Mouse (Mus musculus): ENCODE data around the gene Nav3.

GRCm38 (mm10) chr10:110120572-110120971 is 335.4 kb downstream of the Nav3 start:
- TF ChIP-seq POLR2A (IDR thresholded peaks at IDR 0.05; ENCODE audit: control insufficient read depth in 1 of 2, insufficient read depth in 1 of 2, low read depth in 1 of 2, low read length in 2 of 2, poor library complexity in 1 of 2) (no peak), CTCF (IDR thresholded peaks at IDR 0.05 in 2 of 3, conservative IDR thresholded peaks at IDR 0.05 in 1 of 3; ENCODE audit: control insufficient read depth in 1 of 3, insufficient read depth in 1 of 3, low read depth in 2 of 3, low read length in 3 of 3, poor library complexity in 1 of 3, severe bottlenecking in 1 of 3) (no peak), ELF1 (IDR thresholded peaks at IDR 0.05; ENCODE audit: low read depth, low read length) (no peak), MAZ (IDR thresholded peaks at IDR 0.05; ENCODE audit: low read depth, low read length) (no peak), TBP (IDR thresholded peaks at IDR 0.05; ENCODE audit: low read depth, low read length) (no peak)

Data from MEL (cell line).